19 mouse cellular contexts compared by ENCODE assay signal in the genomic region with DNA sequence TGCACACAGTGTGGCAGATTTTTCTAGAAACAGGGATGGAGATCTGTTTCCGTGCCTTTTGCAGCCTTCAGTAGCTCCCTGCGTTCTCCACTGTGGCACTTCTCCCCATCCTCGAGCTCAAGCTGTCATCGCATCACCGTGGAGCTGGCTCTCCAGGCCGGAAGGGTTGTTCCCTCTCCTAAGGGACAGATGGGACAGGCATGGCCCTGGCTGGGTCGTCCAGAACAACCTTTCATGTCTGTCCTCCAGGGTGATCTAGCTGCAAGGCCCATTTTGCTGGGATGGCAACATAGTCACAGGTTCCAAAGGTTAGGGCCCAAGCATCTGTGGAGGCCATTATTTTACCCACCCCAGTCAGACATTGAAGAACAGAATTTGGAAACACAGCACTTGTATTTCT. TPM values are rescaled to one million over a fixed set of nuclear protein-coding genes. Genes with fewer than 3 reads are reported as not detected.
"Had no signal": no experiment of that assay in that cellular context is flagged by ENCODE, and none has a peak within 500 bp of the region (broad histone marks: within the 10 kb centered on the region; RNA-seq: fewer than 3 reads in every experiment).

No protein-coding gene starts in this region.

- H3K27ac ChIP-seq: liver, embryonic 13.5 days; liver, embryonic 15.5 days; lung, embryonic 15.5 days; midbrain, embryonic 10.5 days; midbrain, embryonic 13.5 days; midbrain, embryonic 15.5 days; neural tube, embryonic 13.5 days; neural tube, embryonic 15.5 days had no signal

- H3K27me3 ChIP-seq: midbrain, embryonic 15.5 days; neural tube, embryonic 15.5 days had no signal

- H3K4me2 ChIP-seq: liver, embryonic 13.5 days; liver, embryonic 15.5 days; lung, embryonic 15.5 days; midbrain, embryonic 13.5 days; midbrain, embryonic 15.5 days; neural tube, embryonic 13.5 days; neural tube, embryonic 15.5 days had no signal

- H3K4me3 ChIP-seq: liver, embryonic 13.5 days; liver, embryonic 15.5 days; lung, embryonic 15.5 days; midbrain, embryonic 10.5 days; midbrain, embryonic 13.5 days; midbrain, embryonic 15.5 days; myocyte; neural tube, embryonic 13.5 days; neural tube, embryonic 15.5 days had no signal

- ATAC-seq: liver, postnatal 0 days; lung, postnatal 0 days; midbrain, embryonic 13.5 days; midbrain, embryonic 15.5 days had no signal

- H3K36me3 ChIP-seq: liver, embryonic 13.5 days; liver, embryonic 15.5 days; lung, embryonic 15.5 days; midbrain, embryonic 10.5 days; midbrain, embryonic 13.5 days; midbrain, embryonic 15.5 days; neural tube, embryonic 13.5 days; neural tube, embryonic 15.5 days had no signal

- H3K4me1 ChIP-seq: liver, embryonic 13.5 days; liver, embryonic 15.5 days; lung, embryonic 15.5 days; midbrain, embryonic 10.5 days; midbrain, embryonic 13.5 days; midbrain, embryonic 15.5 days; neural tube, embryonic 13.5 days; neural tube, embryonic 15.5 days had no signal

- H3K9me3 ChIP-seq: liver, embryonic 13.5 days; liver, embryonic 15.5 days; lung, embryonic 15.5 days; midbrain, embryonic 10.5 days; midbrain, embryonic 13.5 days; midbrain, embryonic 15.5 days; neural tube, embryonic 13.5 days; neural tube, embryonic 15.5 days had no signal

- DNase-seq: liver, embryonic 13.5 days; liver, postnatal 0 days; lung, adult 2 months; lung, postnatal 14 days; retina, postnatal 1 day; right cerebral cortex, adult 18-20 months; right cerebral cortex, postnatal 25 days; right cerebral cortex, postnatal 4 days; thymus, postnatal 36 days had no signal

- H3K9ac ChIP-seq: liver, embryonic 13.5 days; liver, embryonic 15.5 days; liver, postnatal 0 days; lung, embryonic 15.5 days; midbrain, embryonic 13.5 days; midbrain, embryonic 15.5 days; neural tube, embryonic 13.5 days; neural tube, embryonic 15.5 days had no signal

RNA-seq across cellular contexts. Expression of gene Shcbp1l, which starts 6.2 kb away (rescaled TPM):
- polyA plus RNA-seq: myocyte; small intestine, adult 2 months had no signal
